Mouse (Mus musculus) forebrain, embryonic 14.5 days (tissue): ENCODE results near the gene Olfr1414. TPM values are rescaled to one million over a fixed set of nuclear protein-coding genes. Genes with fewer than 3 reads are reported as not detected.

ENCODE experiments used
- ATAC-seq: fragments of 200-750 bp; cut with Nextera tagmentation; 2 replicates; pipeline ENCODE4 v1.8.0; 2017; ENCODE audit warnings: mild to moderate bottlenecking, moderate library complexity
- DNase-seq: peaks from one replicate; pipeline ENCODE4 v3.0.0-alpha.2; 2015; ENCODE audit warnings: low spot score
- H3K27ac ChIP-seq: fragments of 300-500 bp; sonication (generic); 2 replicates; pipeline ENCODE4 v1.5.1; 2014; ENCODE audit warnings: low read depth, mild to moderate bottlenecking, control low read depth, low read length, moderate library complexity
- H3K27me3 ChIP-seq: fragments of 300-500 bp; sonication (generic); replicated peaks from 2 replicates; pipeline ENCODE4 v1.6.1; 2014; ENCODE audit warnings: low read length, control low read depth, mixed read lengths; ENCODE audit not compliant: control insufficient read depth, insufficient read depth
- H3K36me3 ChIP-seq: fragments of 300-500 bp; sonication (generic); 2 replicates; pipeline ENCODE4 v1.6.1; 2014; ENCODE audit warnings: low read length, control low read depth; ENCODE audit not compliant: control insufficient read depth, insufficient read depth
- H3K4me1 ChIP-seq: fragments of 300-500 bp; sonication (generic); 2 replicates; pipeline ENCODE4 v1.6.1; 2014; ENCODE audit warnings: antibody characterized with exemption, low read length, control low read depth; ENCODE audit not compliant: control insufficient read depth, insufficient read depth
- H3K4me2 ChIP-seq: fragments of 300-500 bp; sonication (generic); 2 replicates; pipeline ENCODE4 v1.6.1; 2014; ENCODE audit warnings: mild to moderate bottlenecking, control low read depth, low read length
- H3K4me3 ChIP-seq: fragments of 300-500 bp; sonication (generic); 2 replicates; pipeline ENCODE4 v1.5.1; 2014; ENCODE audit warnings: low read depth, low read length, control low read depth
- H3K9ac ChIP-seq: fragments of 300-500 bp; sonication (generic); 2 replicates; pipeline ENCODE4 v1.6.1; 2014; ENCODE audit warnings: mild to moderate bottlenecking, low read length, control low read depth, moderate library complexity
- H3K9me3 ChIP-seq: fragments of 300-500 bp; sonication (generic); replicated peaks from 2 replicates; pipeline ENCODE4 v1.6.1; 2016; ENCODE audit warnings: low read length, control low read depth, mixed read lengths; ENCODE audit not compliant: control insufficient read depth
- WGBS: fragments of 180-500 bp; shearing (Covaris S2); extraction: QIAGEN DNeasy Blood & Tissue Kit; methylation state at CpG from one replicate; pipeline ENCODE4 v1.1.7; 2014; 5-methylcytosine and 5-hydroxymethylcytosine counted together
- polyA plus RNA-seq: library from polyadenylated mRNA; unstranded; fragments of >200 nt; fragmentation: Nextera tagmentation; extraction: Ambion mirVana; gene quantifications from 2 replicates; pipeline ENCODE4 v1.2.1, GENCODE M21; 2014

The Olfr1414 gene
- polyA plus RNA-seq, 1 experiment from 2014 or later: not detected

- DNase-seq (no peak), ATAC-seq (no peak)
- no peak within 1 kb of the TSS for H3K27ac ChIP-seq
- no peaks in the 10 kb centered on the region for H3K36me3 ChIP-seq
- no peak within 1 kb of the TSS for H3K4me3 ChIP-seq
- H3K27me3 ChIP-seq: no peaks in the 10 kb centered on the region
- 80% methylated on average over 2 of the region's 2 CpGs for WGBS
- H3K4me1 ChIP-seq: no peaks in the 10 kb centered on the region
- H3K9ac ChIP-seq: no peak within 1 kb of the TSS
- H3K9me3 ChIP-seq: no peaks in the 10 kb centered on the region
- H3K4me2 ChIP-seq: no peak within 1 kb of the TSS
Measured at GRCm38 (mm10) chr1:92496001-92496400, 22.5 kb downstream of the Olfr1414 start, which contains the start of gene Olfr1415. Olfr1415 (minus strand) TSS chr1:92496101.

DNA sequence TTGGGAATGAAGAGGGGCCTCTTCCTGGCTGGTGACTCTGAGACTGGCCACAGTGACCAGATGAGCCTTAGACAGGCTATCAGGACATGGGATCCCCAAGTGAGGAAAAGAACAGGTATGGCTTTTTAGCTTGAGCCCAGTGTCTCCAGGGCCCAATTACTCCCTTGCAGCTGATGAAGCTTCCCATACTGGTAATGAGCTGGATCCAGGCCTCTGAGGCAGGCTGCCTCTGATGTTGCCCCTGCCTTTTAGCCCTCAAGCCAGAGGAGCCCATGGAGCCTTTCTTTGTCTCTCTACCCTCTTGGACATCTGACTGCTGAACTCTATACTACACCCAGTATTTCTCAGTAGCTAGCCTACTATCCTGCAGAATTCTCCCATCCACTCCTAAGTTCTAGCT lies 33.4 kb downstream of the Olfr1414 start, which contains the start of gene Olfr1416:
Gene Olfr1416 (minus strand): TSS at position 101 of the 400 bp plus-strand sequence.
- Histone ChIP-seq H3K9ac (no peak within 1 kb of the TSS), H3K4me1 (no peaks in the 10 kb centered on the region), H3K4me2 (no peak within 1 kb of the TSS), H3K36me3 (no peaks in the 10 kb centered on the region), H3K4me3 (no peak within 1 kb of the TSS), H3K9me3 (no peaks in the 10 kb centered on the region; the same call in 1 of the 2 replicates), H3K27me3 (no peaks in the 10 kb centered on the region), H3K27ac (no peak within 1 kb of the TSS)
- DNase-seq (no peak), ATAC-seq (no peak)

DNA sequence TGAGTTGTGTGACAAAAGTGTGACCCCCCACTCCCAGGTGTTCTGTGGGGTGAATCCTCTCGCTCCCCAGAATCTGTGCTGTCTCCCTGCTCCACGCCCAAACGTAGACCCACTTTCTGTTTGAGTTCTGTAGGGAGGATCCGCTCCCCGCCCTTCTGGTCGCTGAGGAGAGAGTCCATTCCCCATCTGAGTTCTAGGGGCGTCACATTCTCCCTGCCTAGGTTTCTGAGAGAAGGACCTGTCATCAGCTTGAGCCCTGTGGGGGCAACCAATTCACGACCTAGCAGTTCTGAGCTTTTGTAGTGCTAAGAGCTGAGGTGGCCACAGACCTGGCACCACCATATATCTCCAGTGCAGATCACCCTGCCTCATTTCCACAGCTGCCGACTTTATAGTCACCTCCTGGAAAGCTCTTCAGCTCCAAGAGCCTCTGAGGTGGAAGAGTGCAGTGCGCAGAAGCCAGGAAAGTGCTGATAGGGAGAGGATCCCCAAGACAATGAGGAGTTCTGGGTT lies 44.3 kb downstream of the Olfr1414 start:
- no peak overlapping the region for H3K27ac ChIP-seq

GRCm38 (mm10) chr1:92473165-92474041 lies 45.1 kb downstream of the Olfr1414 start, which contains the start of gene Ndufa10:
Ndufa10 (minus strand) TSS chr1:92473860.
- DNase-seq (peak; percentile 92), ATAC-seq (peak; percentile 94)
- Histone ChIP-seq H3K36me3 (peaks cover 25% of the 10 kb centered on the region), H3K4me3 (peak within 1 kb of the TSS; percentile 97), H3K9ac (peak within 1 kb of the TSS; percentile 96), H3K9me3 (no peaks in the 10 kb centered on the region), H3K27me3 (no peaks in the 10 kb centered on the region), H3K4me1 (peaks cover 6% of the 10 kb centered on the region; the same call in 1 of the 2 replicates), H3K4me2 (peak within 1 kb of the TSS; percentile 84), H3K27ac (peak within 1 kb of the TSS; percentile 63; the same call in 1 of the 2 replicates)
- 1% methylated on average over 67 of the region's 67 CpGs for WGBS

More for the DNA sequence above, 44.3 kb downstream of the Olfr1414 start:
- Histone ChIP-seq H3K4me3 (peak overlapping the region; percentile 97), H3K9me3 (no peaks in the 10 kb centered on the region), H3K36me3 (peaks cover 17% of the 10 kb centered on the region), H3K9ac (peak overlapping the region; percentile 96), H3K4me2 (peak overlapping the region; percentile 84), H3K27me3 (no peaks in the 10 kb centered on the region), H3K4me1 (peaks cover 6% of the 10 kb centered on the region; the same call in 1 of the 2 replicates)
- no peak for ATAC-seq
- 4% methylated on average over 10 of the region's 10 CpGs for WGBS
- DNase-seq: peak; percentile 4

GRCm38 (mm10) chr1:92468891-92469290 lies 49.6 kb downstream of the Olfr1414 start:
- H3K9ac ChIP-seq: no peak overlapping the region; the same call in 1 of the 2 replicates
- peaks cover 6% of the 10 kb centered on the region; the same call in 1 of the 2 replicates for H3K4me1 ChIP-seq
- no peak overlapping the region for H3K4me3 ChIP-seq
- WGBS: 89% methylated on average over 4 of the region's 4 CpGs
- H3K9me3 ChIP-seq: no peaks in the 10 kb centered on the region
- DNase-seq: no peak
- no peaks in the 10 kb centered on the region for H3K27me3 ChIP-seq
- ATAC-seq: no peak
- no peak overlapping the region for H3K4me2 ChIP-seq
- no peak overlapping the region for H3K27ac ChIP-seq
- H3K36me3 ChIP-seq: peaks cover 68% of the 10 kb centered on the region

GRCm38 (mm10) chr1:92458416-92458815 lies 60.0 kb downstream of the Olfr1414 start:
- no peak for ATAC-seq
- H3K36me3 ChIP-seq: peaks cover 88% of the 10 kb centered on the region
- H3K27ac ChIP-seq: no peak overlapping the region

DNA sequence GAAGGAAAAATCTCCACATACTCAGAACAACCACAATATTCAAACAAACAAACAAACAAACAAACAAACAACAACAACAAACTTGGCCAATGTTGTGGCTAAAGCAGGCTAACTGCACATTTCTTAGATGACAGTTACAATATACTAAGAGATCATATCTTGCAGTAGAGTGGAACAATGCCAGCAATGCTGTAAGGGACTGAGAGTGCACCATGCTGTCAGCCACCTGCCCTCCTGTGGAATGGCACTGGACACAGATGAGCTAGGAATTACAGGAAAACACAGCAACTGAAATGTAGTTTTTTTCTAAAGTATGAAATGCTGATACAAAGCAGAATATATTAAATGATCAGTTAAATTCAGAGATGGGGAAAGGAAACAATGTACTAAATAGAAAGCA lies 60.7 kb downstream of the Olfr1414 start:
- Histone ChIP-seq H3K27me3 (no peaks in the 10 kb centered on the region), H3K9me3 (no peaks in the 10 kb centered on the region), H3K27ac (no peak overlapping the region), H3K4me3 (no peak overlapping the region), H3K36me3 (peaks cover 88% of the 10 kb centered on the region), H3K4me1 (no peaks in the 10 kb centered on the region), H3K4me2 (no peak overlapping the region), H3K9ac (no peak overlapping the region)
- no peak for ATAC-seq
- no peak for DNase-seq

More at GRCm38 (mm10) chr1:92458416-92458815, 60.0 kb downstream of the Olfr1414 start:
- H3K9ac ChIP-seq: no peak overlapping the region
- no peaks in the 10 kb centered on the region for H3K4me1 ChIP-seq
- H3K9me3 ChIP-seq: no peaks in the 10 kb centered on the region
- H3K4me2 ChIP-seq: no peak overlapping the region
- H3K27me3 ChIP-seq: no peaks in the 10 kb centered on the region
- DNase-seq: no peak
- no peak overlapping the region for H3K4me3 ChIP-seq
- WGBS: 87% methylated on average over 6 of the region's 6 CpGs
